Mouse (Mus musculus): Measurements from ENCODE around the gene Teddm1b. TPM values are rescaled to one million over a fixed set of nuclear protein-coding genes. Genes with fewer than 3 reads are reported as not detected.
"Not testable (repeated sequence)": the region's sequence is repeated elsewhere in the genome, so short reads cannot be mapped to it uniquely, and the experiment has no call there.

The Teddm1b gene
- total and polyA plus RNA-seq, 3 experiments = not detected

GRCm38 (mm10) chr1:153846867-153847266, 27.3 kb upstream of the Teddm1b start:
- no peak for DNase-seq
- Histone ChIP-seq H3K27ac (no peak overlapping the region), H3K79me2 (replicated peaks; ENCODE audit: control insufficient read depth, insufficient read depth, low read length) (no peaks in the 10 kb centered on the region), H3K4me1 (ENCODE audit: control insufficient read depth, insufficient read depth, low read length) (peaks cover 1% of the 10 kb centered on the region; the same call in 1 of the 2 replicates), H3K36me3 (ENCODE audit: control insufficient read depth, insufficient read depth, low read length) (no peaks in the 10 kb centered on the region), H3K9ac (ENCODE audit: low read depth, low read length) (no peak overlapping the region), H3K27me3 (ENCODE audit: control insufficient read depth, insufficient read depth, low read length) (no peaks in the 10 kb centered on the region), H3K4me3 (no peak overlapping the region)
- peak; percentile 71 for TF ChIP-seq CTCF (IDR thresholded peaks at IDR 0.05)
- no peak for TF ChIP-seq EP300 (IDR thresholded peaks at IDR 0.05; ENCODE audit: insufficient read depth, low read depth, low read length)
- intact Hi-C loops (cut with DNase I) = no loop called here
- WGBS = 19% methylated on average over 6 of the region's 6 CpGs

GRCm38 (mm10) chr1:153852696-153853095, 21.4 kb upstream of the Teddm1b start:
- intact Hi-C loops (cut with DNase I); DNase-seq; H3K79me2 ChIP-seq (replicated peaks; ENCODE audit: control insufficient read depth, insufficient read depth, low read length); H3K9ac ChIP-seq (ENCODE audit: low read depth, low read length); H3K4me1 ChIP-seq (ENCODE audit: control insufficient read depth, insufficient read depth, low read length); H3K27me3 ChIP-seq (ENCODE audit: control insufficient read depth, insufficient read depth, low read length); H3K27ac ChIP-seq; H3K4me3 ChIP-seq; H3K36me3 ChIP-seq (ENCODE audit: control insufficient read depth, insufficient read depth, low read length): not testable (repeated sequence)
- 62% methylated on average over 7 of the region's 7 CpGs for WGBS

GRCm38 (mm10) chr1:153855946-153856345, 18.2 kb upstream of the Teddm1b start:
- H3K4me3 ChIP-seq = no peak overlapping the region
- H3K79me2 ChIP-seq (replicated peaks; ENCODE audit: control insufficient read depth, insufficient read depth, low read length) = no peaks in the 10 kb centered on the region
- no peaks in the 10 kb centered on the region for H3K36me3 ChIP-seq (ENCODE audit: control insufficient read depth, insufficient read depth, low read length)
- no peak overlapping the region for H3K9ac ChIP-seq (ENCODE audit: low read depth, low read length)
- H3K27ac ChIP-seq = no peak overlapping the region
- TF ChIP-seq POLR2A (IDR thresholded peaks at IDR 0.05; ENCODE audit: insufficient read depth, low read depth, low read length) = no peak
- TF ChIP-seq CTCF (IDR thresholded peaks at IDR 0.05) = no peak
- TF ChIP-seq EP300 (IDR thresholded peaks at IDR 0.05; ENCODE audit: insufficient read depth, low read depth, low read length) = no peak
- intact Hi-C loops (cut with DNase I) = no loop called here
- no peaks in the 10 kb centered on the region for H3K4me1 ChIP-seq (ENCODE audit: control insufficient read depth, insufficient read depth, low read length)
- H3K27me3 ChIP-seq (ENCODE audit: control insufficient read depth, insufficient read depth, low read length) = no peaks in the 10 kb centered on the region
- 67% methylated on average over 8 of the region's 8 CpGs for WGBS
- no peak for DNase-seq

GRCm38 (mm10) chr1:153880391-153880790, 6.2 kb downstream of the Teddm1b start:
- H3K27me3 ChIP-seq (ENCODE audit: control insufficient read depth, insufficient read depth, low read length); H3K4me3 ChIP-seq; H3K36me3 ChIP-seq (ENCODE audit: control insufficient read depth, insufficient read depth, low read length); intact Hi-C loops (cut with DNase I); H3K4me1 ChIP-seq (ENCODE audit: control insufficient read depth, insufficient read depth, low read length); H3K9ac ChIP-seq (ENCODE audit: low read depth, low read length); H3K27ac ChIP-seq; DNase-seq; H3K79me2 ChIP-seq (replicated peaks; ENCODE audit: control insufficient read depth, insufficient read depth, low read length): not testable (repeated sequence)
- WGBS = 93% methylated on average over 17 of the region's 17 CpGs

GRCm38 (mm10) chr1:153886024-153886633, 12.0 kb downstream of the Teddm1b start:
- H3K27me3 ChIP-seq (ENCODE audit: control insufficient read depth, insufficient read depth, low read length) = no peaks in the 10 kb centered on the region
- no peaks in the 10 kb centered on the region for H3K4me1 ChIP-seq (ENCODE audit: control insufficient read depth, insufficient read depth, low read length)
- no peak overlapping the region for H3K9ac ChIP-seq (ENCODE audit: low read depth, low read length)
- H3K27ac ChIP-seq = no peak overlapping the region
- WGBS = 47% methylated on average over 17 of the region's 17 CpGs
- no peak for DNase-seq
- intact Hi-C loops (cut with DNase I) = no loop called here
- H3K4me3 ChIP-seq = no peak overlapping the region
- no peaks in the 10 kb centered on the region for H3K36me3 ChIP-seq (ENCODE audit: control insufficient read depth, insufficient read depth, low read length)
- H3K79me2 ChIP-seq (replicated peaks; ENCODE audit: control insufficient read depth, insufficient read depth, low read length) = no peaks in the 10 kb centered on the region
- no peak for TF ChIP-seq EP300 (IDR thresholded peaks at IDR 0.05; ENCODE audit: insufficient read depth, low read depth, low read length)
- no peak for TF ChIP-seq CTCF (IDR thresholded peaks at IDR 0.05)
- TF ChIP-seq POLR2A (IDR thresholded peaks at IDR 0.05; ENCODE audit: insufficient read depth, low read depth, low read length) = no peak

GRCm38 (mm10) chr1:153890121-153890520, 16.0 kb downstream of the Teddm1b start:
- H3K27me3 ChIP-seq (ENCODE audit: control insufficient read depth, insufficient read depth, low read length) = no peaks in the 10 kb centered on the region
- no peak overlapping the region for H3K4me3 ChIP-seq
- no peak for TF ChIP-seq CTCF (IDR thresholded peaks at IDR 0.05)
- no peak for TF ChIP-seq EP300 (IDR thresholded peaks at IDR 0.05; ENCODE audit: insufficient read depth, low read depth, low read length)
- TF ChIP-seq POLR2A (IDR thresholded peaks at IDR 0.05; ENCODE audit: insufficient read depth, low read depth, low read length) = no peak
- WGBS = 97% methylated on average over 10 of the region's 10 CpGs
- no peaks in the 10 kb centered on the region for H3K79me2 ChIP-seq (replicated peaks; ENCODE audit: control insufficient read depth, insufficient read depth, low read length)
- no peak for DNase-seq
- no peaks in the 10 kb centered on the region for H3K36me3 ChIP-seq (ENCODE audit: control insufficient read depth, insufficient read depth, low read length)
- intact Hi-C loops (cut with DNase I) = loop anchor here (5.0 kb wide), 1 partner anchor 837 kb away; no protein-coding TSS in a partner anchor
- no peak overlapping the region for H3K27ac ChIP-seq
- no peak overlapping the region for H3K9ac ChIP-seq (ENCODE audit: low read depth, low read length)
- peaks cover 1% of the 10 kb centered on the region; the same call in 1 of the 2 replicates for H3K4me1 ChIP-seq (ENCODE audit: control insufficient read depth, insufficient read depth, low read length)
